Mouse (Mus musculus): Measurements from ENCODE around the gene Olfr1513. TPM values are rescaled to one million over a fixed set of nuclear protein-coding genes. Genes with fewer than 3 reads are reported as not detected.

Gene Olfr1513
- not detected in 2 replicates for polyA plus RNA-seq (2021; fragmentation: Nextera tagmentation)
- long read RNA-seq, experiment 1, result 0 reads
- long read RNA-seq, experiment 2, result 0 reads

GRCm38 (mm10) chr14:52356308-52356707 is at the start of gene Olfr1513:
TSS of gene Olfr1513 (minus strand) at chr14:52356408.

GRCm38 (mm10) chr14:52397279-52397678 is 41.1 kb upstream of the Olfr1513 start, which contains the start of gene Olfr1511:
TSS of gene Olfr1511 (minus strand) at chr14:52397379.

GRCm38 (mm10) chr14:52379068-52379467 is 22.9 kb upstream of the Olfr1513 start, which contains the start of gene Olfr1512:
TSS of gene Olfr1512 (minus strand) at chr14:52379168.

GRCm38 (mm10) chr14:52327910-52328812 is 28.0 kb downstream of the Olfr1513 start, which contains the start of gene Sall2:
TSS of gene Sall2 (minus strand) at chr14:52328762.

GRCm38 (mm10) chr14:52304644-52305271 is 51.5 kb downstream of the Olfr1513 start, which contains the start of gene Mettl3:
TSS of gene Mettl3 (minus strand) at chr14:52305128.

Other genes with a start within 250 kb of the Olfr1513 start
- 88.3 and 128 TPM in 2 replicates for gene Rpgrip1, start 245.7 kb downstream of the Olfr1513 start, polyA plus RNA-seq (2021; fragmentation: Nextera tagmentation)
- gene Supt16, start 159.0 kb downstream of the Olfr1513 start, polyA plus RNA-seq (2021; fragmentation: Nextera tagmentation), result 15.3 and 19.1 TPM in 2 replicates
- gene Chd8, start 98.6 kb downstream of the Olfr1513 start, polyA plus RNA-seq (2021; fragmentation: Nextera tagmentation), result 4.4 and 5.5 TPM in 2 replicates
- 40.8 and 44.9 TPM in 2 replicates for gene Tox4, start 77.3 kb downstream of the Olfr1513 start, polyA plus RNA-seq (2021; fragmentation: Nextera tagmentation)
- 26.9 and 28.1 TPM in 2 replicates for gene Rab2b, start 76.9 kb downstream of the Olfr1513 start, polyA plus RNA-seq (2021; fragmentation: Nextera tagmentation)
- gene Mettl3, start 51.3 kb downstream of the Olfr1513 start, polyA plus RNA-seq (2021; fragmentation: Nextera tagmentation), result 20.4 and 23.3 TPM in 2 replicates
- gene Sall2, start 27.6 kb downstream of the Olfr1513 start, polyA plus RNA-seq (2021; fragmentation: Nextera tagmentation), result 7.0 and 8.6 TPM in 2 replicates
- gene Olfr1512, start 22.8 kb upstream of the Olfr1513 start, polyA plus RNA-seq (2021; fragmentation: Nextera tagmentation), result not detected in 2 replicates
- not detected in 2 replicates for gene Olfr1511, start 41.0 kb upstream of the Olfr1513 start, polyA plus RNA-seq (2021; fragmentation: Nextera tagmentation)
- not detected in 2 replicates for gene Olfr1510, start 58.0 kb upstream of the Olfr1513 start, polyA plus RNA-seq (2021; fragmentation: Nextera tagmentation)
- not detected in 2 replicates for gene Olfr1509, start 86.6 kb upstream of the Olfr1513 start, polyA plus RNA-seq (2021; fragmentation: Nextera tagmentation)
- not detected in 2 replicates for gene Olfr1508, start 111.1 kb upstream of the Olfr1513 start, polyA plus RNA-seq (2021; fragmentation: Nextera tagmentation)
- 0.88 TPM in 1 of 2 replicates, not detected in the other for gene Olfr1507, start 139.3 kb upstream of the Olfr1513 start, polyA plus RNA-seq (2021; fragmentation: Nextera tagmentation)